Mouse (Mus musculus) layer of hippocampus, postnatal 25 days (tissue): ENCODE measurements around the gene Gprin2. TPM values are rescaled to one million over a fixed set of nuclear protein-coding genes. Genes with fewer than 3 reads are reported as not detected.

ENCODE experiments used
- DNase-seq, 2 experiments: peaks; one replicate each; pipeline ENCODE4 v3.0.0; 2022; ENCODE audit warnings: mixed read lengths in 2 of 2, low spot score in 1 of 2; ENCODE audit errors: extremely low spot score in 1 of 2
- total RNA-seq, 2 experiments: library from RNA; stranded (reverse); gene quantifications; 2 replicates each; pipeline ENCODE4 v1.2.3; 2021

Gene Gprin2
- total RNA-seq, 2 experiments from 2014 or later: 1.6 to 2.8 TPM

GRCm38 (mm10) chr14:34208651-34209050 lies 7.2 kb upstream of the Gprin2 start:
- peak in 1 of 2 experiments; percentile 52 for DNase-seq

GRCm38 (mm10) chr14:34207996-34208395 lies 6.5 kb upstream of the Gprin2 start:
- no peak for DNase-seq

- DNase-seq: peak in 1 of 2 experiments; percentile 10
These were observed 669 bp downstream of the Gprin2 start for GRCm38 (mm10) chr14:34200738-34201230.

- DNase-seq: no peak
These were observed 4.7 kb downstream of the Gprin2 start for GRCm38 (mm10) chr14:34196706-34197105.

- DNase-seq: no peak
These were observed 6.0 kb downstream of the Gprin2 start for GRCm38 (mm10) chr14:34195466-34195865.

- no peak for DNase-seq
These were observed 7.6 kb downstream of the Gprin2 start for GRCm38 (mm10) chr14:34193879-34194278.

GRCm38 (mm10) chr14:34190361-34190760 lies 11.1 kb downstream of the Gprin2 start:
- no peak for DNase-seq

GRCm38 (mm10) chr14:34188629-34189028 lies 12.8 kb downstream of the Gprin2 start:
- DNase-seq: peak in 1 of 2 experiments; percentile 44

- DNase-seq: no peak
These were observed 18.4 kb downstream of the Gprin2 start for GRCm38 (mm10) chr14:34183101-34183500.

- peak in 1 of 2 experiments; percentile 27 for DNase-seq
These were observed 22.1 kb downstream of the Gprin2 start for GRCm38 (mm10) chr14:34179351-34179750.

- no peak for DNase-seq
These were observed 30.3 kb downstream of the Gprin2 start for GRCm38 (mm10) chr14:34171107-34171506.

- no peak for DNase-seq
These were observed 45.7 kb downstream of the Gprin2 start for GRCm38 (mm10) chr14:34155752-34156151.

- DNase-seq: peak; percentile 15 to 66
These were observed 46.7 kb downstream of the Gprin2 start for GRCm38 (mm10) chr14:34154601-34155337.

- DNase-seq: no peak
These were observed 49.1 kb downstream of the Gprin2 start, which contains the start of gene Npy4r for GRCm38 (mm10) chr14:34152342-34152741. TSS of gene Npy4r (minus strand) at chr14:34152489.

- DNase-seq: no peak
These were observed 58.5 kb downstream of the Gprin2 start for GRCm38 (mm10) chr14:34142915-34143314.

- no peak for DNase-seq
These were observed 59.1 kb downstream of the Gprin2 start for GRCm38 (mm10) chr14:34142316-34142715.

- no peak for DNase-seq
These were observed 61.5 kb downstream of the Gprin2 start for GRCm38 (mm10) chr14:34139671-34140664.
